Mouse (Mus musculus) midbrain, embryonic 13.5 days (tissue): ENCODE measurements around the gene Sytl3. TPM values are rescaled to one million over a fixed set of nuclear protein-coding genes. Genes with fewer than 3 reads are reported as not detected.

Source experiments
- ATAC-seq: fragments of 200-750 bp; cut with Nextera tagmentation; 2 replicates; pipeline ENCODE4 v1.8.0; 2017; ENCODE audit warnings: mild to moderate bottlenecking, moderate TSS enrichment, moderate library complexity
- H3K27ac ChIP-seq: fragments of 300-500 bp; sonication (generic); 2 replicates; pipeline ENCODE4 v1.5.1; 2015; ENCODE audit warnings: inconsistent platforms, mild to moderate bottlenecking, moderate library complexity
- H3K27me3 ChIP-seq: fragments of 300-500 bp; sonication (generic); 2 replicates; pipeline ENCODE4 v1.6.1; 2015; ENCODE audit warnings: mild to moderate bottlenecking, inconsistent platforms
- H3K36me3 ChIP-seq: fragments of 300-500 bp; sonication (generic); 2 replicates; pipeline ENCODE4 v1.6.1; 2015; ENCODE audit warnings: mild to moderate bottlenecking, inconsistent platforms
- H3K4me1 ChIP-seq: fragments of 300-500 bp; sonication (generic); replicated peaks from 2 replicates; pipeline ENCODE4 v1.6.1; 2015; ENCODE audit warnings: inconsistent platforms
- H3K4me2 ChIP-seq: fragments of 300-500 bp; sonication (generic); replicated peaks from 2 replicates; pipeline ENCODE4 v1.6.1; 2015; ENCODE audit warnings: moderate library complexity, mild to moderate bottlenecking, inconsistent platforms
- H3K4me3 ChIP-seq: fragments of 300-500 bp; sonication (generic); replicated peaks from 2 replicates; pipeline ENCODE4 v1.5.1; 2015; ENCODE audit warnings: mild to moderate bottlenecking, inconsistent platforms
- H3K9ac ChIP-seq: fragments of 300-500 bp; sonication (generic); replicated peaks from 2 replicates; pipeline ENCODE4 v1.6.1; 2015; ENCODE audit warnings: mild to moderate bottlenecking, inconsistent platforms
- H3K9me3 ChIP-seq: fragments of 300-500 bp; sonication (generic); 2 replicates; pipeline ENCODE4 v1.6.1; 2016; ENCODE audit warnings: mild to moderate bottlenecking, inconsistent platforms
- WGBS: fragments of 180-500 bp; shearing (Covaris S2); methylation state at CpG from one replicate; pipeline ENCODE4 v1.1.7; 2015; 5-methylcytosine and 5-hydroxymethylcytosine counted together
- polyA plus RNA-seq: library from polyadenylated mRNA; unstranded; fragments of >200 nt; fragmentation: Nextera tagmentation; extraction: Ambion mirVana; gene quantifications from 2 replicates; pipeline ENCODE4 v1.2.1, GENCODE M21; 2015

Gene Sytl3
- polyA plus RNA-seq, 1 experiment from 2014 or later: 0.35 TPM

GRCm38 (mm10) chr17:6743787-6744239 lies 84.9 kb downstream of the Sytl3 start:
- no peak overlapping the region for H3K4me3 ChIP-seq
- H3K4me1 ChIP-seq: peaks cover 72% of the 10 kb centered on the region
- no peak for ATAC-seq
- peaks cover 27% of the 10 kb centered on the region for H3K27me3 ChIP-seq
- no peak overlapping the region for H3K4me2 ChIP-seq
- H3K27ac ChIP-seq: no peak overlapping the region
- H3K9me3 ChIP-seq: no peaks in the 10 kb centered on the region
- H3K36me3 ChIP-seq: peaks cover 6% of the 10 kb centered on the region; the same call in 1 of the 2 replicates
- 89% methylated on average over 11 of the region's 11 CpGs for WGBS
- no peak overlapping the region for H3K9ac ChIP-seq

- H3K36me3 ChIP-seq: 0 out of 2 replicates have a peak, but pooled peaks cover under 1% of the 10 kb centered on the region
- H3K4me3 ChIP-seq: no peak overlapping the region
- H3K9ac ChIP-seq: no peak overlapping the region
- H3K4me1 ChIP-seq: peaks cover 72% of the 10 kb centered on the region
- H3K27ac ChIP-seq: no peak overlapping the region
- H3K9me3 ChIP-seq: no peaks in the 10 kb centered on the region
- peaks cover 25% of the 10 kb centered on the region for H3K27me3 ChIP-seq
- H3K4me2 ChIP-seq: no peak overlapping the region
- 48% methylated on average over 9 of the region's 9 CpGs for WGBS
- ATAC-seq: no peak
Measured at GRCm38 (mm10) chr17:6744366-6744765, 85.5 kb downstream of the Sytl3 start.

- Histone ChIP-seq H3K4me1 (peaks cover 72% of the 10 kb centered on the region), H3K27me3 (peaks cover 25% of the 10 kb centered on the region)
- 91% methylated on average over 14 of the region's 14 CpGs for WGBS
Measured at GRCm38 (mm10) chr17:6744871-6745270, 86.0 kb downstream of the Sytl3 start.

GRCm38 (mm10) chr17:6745503-6745902 lies 86.6 kb downstream of the Sytl3 start:
- H3K4me3 ChIP-seq: no peak overlapping the region
- ATAC-seq: peak; percentile 49; the same call in 1 of the 2 replicates
- peak overlapping the region; percentile 41 for H3K27ac ChIP-seq
- H3K36me3 ChIP-seq: no peaks in the 10 kb centered on the region
- H3K27me3 ChIP-seq: peaks cover 25% of the 10 kb centered on the region
- WGBS: 52% methylated on average over 5 of the region's 5 CpGs
- H3K4me2 ChIP-seq: peak overlapping the region; percentile 17; the same call in 1 of the 2 replicates
- no peaks in the 10 kb centered on the region for H3K9me3 ChIP-seq
- no peak overlapping the region for H3K9ac ChIP-seq
- peaks cover 66% of the 10 kb centered on the region for H3K4me1 ChIP-seq

More at GRCm38 (mm10) chr17:6744871-6745270, 86.0 kb downstream of the Sytl3 start:
- Histone ChIP-seq H3K9me3 (no peaks in the 10 kb centered on the region), H3K36me3 (no peaks in the 10 kb centered on the region), H3K9ac (no peak overlapping the region), H3K4me2 (no peak overlapping the region), H3K27ac (peak overlapping the region; percentile 41; the same call in 1 of the 2 replicates), H3K4me3 (no peak overlapping the region)
- ATAC-seq: no peak

GRCm38 (mm10) chr17:6745975-6746374 lies 87.1 kb downstream of the Sytl3 start:
- Histone ChIP-seq H3K27me3 (peaks cover 25% of the 10 kb centered on the region), H3K4me3 (no peak overlapping the region), H3K27ac (peak overlapping the region; percentile 41), H3K4me1 (peaks cover 61% of the 10 kb centered on the region), H3K36me3 (no peaks in the 10 kb centered on the region), H3K9me3 (no peaks in the 10 kb centered on the region), H3K4me2 (peak overlapping the region; percentile 17), H3K9ac (no peak overlapping the region)
- 9% methylated on average over 9 of the region's 9 CpGs for WGBS
- ATAC-seq: peak; percentile 85

GRCm38 (mm10) chr17:6746452-6747231 lies 87.7 kb downstream of the Sytl3 start:
- no peak for ATAC-seq
- Histone ChIP-seq H3K9ac (no peak overlapping the region), H3K27me3 (peaks cover 26% of the 10 kb centered on the region), H3K4me1 (peaks cover 54% of the 10 kb centered on the region), H3K4me2 (no peak overlapping the region), H3K9me3 (no peaks in the 10 kb centered on the region), H3K27ac (peak overlapping the region; percentile 41), H3K4me3 (no peak overlapping the region), H3K36me3 (no peaks in the 10 kb centered on the region)
- 66% methylated on average over 9 of the region's 9 CpGs for WGBS

GRCm38 (mm10) chr17:6747478-6747877 lies 88.6 kb downstream of the Sytl3 start:
- H3K27ac ChIP-seq: no peak overlapping the region
- WGBS: 27% methylated on average over 7 of the region's 7 CpGs
- H3K9ac ChIP-seq: no peak overlapping the region
- ATAC-seq: no peak
- H3K36me3 ChIP-seq: 0 out of 2 replicates have a peak, but pooled peaks cover 3% of the 10 kb centered on the region
- H3K4me3 ChIP-seq: no peak overlapping the region
- H3K4me2 ChIP-seq: no peak overlapping the region
- H3K9me3 ChIP-seq: no peaks in the 10 kb centered on the region
- peaks cover 53% of the 10 kb centered on the region for H3K4me1 ChIP-seq
- peaks cover 33% of the 10 kb centered on the region for H3K27me3 ChIP-seq

- WGBS: 94% methylated on average over 17 of the region's 17 CpGs
- no peak overlapping the region for H3K9ac ChIP-seq
- peaks cover 20% of the 10 kb centered on the region for H3K27me3 ChIP-seq
- no peak for ATAC-seq
- no peak overlapping the region for H3K4me3 ChIP-seq
- H3K4me2 ChIP-seq: no peak overlapping the region
- H3K27ac ChIP-seq: no peak overlapping the region
- 0 out of 2 replicates have a peak, but pooled peaks cover 3% of the 10 kb centered on the region for H3K36me3 ChIP-seq
- peaks cover 45% of the 10 kb centered on the region for H3K4me1 ChIP-seq
- H3K9me3 ChIP-seq: no peaks in the 10 kb centered on the region
Measured at GRCm38 (mm10) chr17:6748779-6749464, 90.0 kb downstream of the Sytl3 start.

GRCm38 (mm10) chr17:6751221-6751859 lies 92.4 kb downstream of the Sytl3 start:
- WGBS: 89% methylated on average over 11 of the region's 11 CpGs
- Histone ChIP-seq H3K4me2 (no peak overlapping the region), H3K36me3 (0 out of 2 replicates have a peak, but pooled peaks cover 3% of the 10 kb centered on the region), H3K27ac (no peak overlapping the region), H3K9me3 (no peaks in the 10 kb centered on the region), H3K27me3 (peaks cover 16% of the 10 kb centered on the region), H3K4me3 (no peak overlapping the region), H3K4me1 (peaks cover 25% of the 10 kb centered on the region), H3K9ac (no peak overlapping the region)
- ATAC-seq: no peak

- H3K27me3 ChIP-seq: peaks cover 17% of the 10 kb centered on the region
- no peak for ATAC-seq
- WGBS: 43% methylated on average over 7 of the region's 7 CpGs
- peaks cover 15% of the 10 kb centered on the region for H3K4me1 ChIP-seq
- H3K9me3 ChIP-seq: no peaks in the 10 kb centered on the region
- no peak overlapping the region for H3K9ac ChIP-seq
- H3K27ac ChIP-seq: no peak overlapping the region
- H3K36me3 ChIP-seq: 0 out of 2 replicates have a peak, but pooled peaks cover 3% of the 10 kb centered on the region
- H3K4me2 ChIP-seq: no peak overlapping the region
- no peak overlapping the region for H3K4me3 ChIP-seq
Measured at GRCm38 (mm10) chr17:6752375-6752774, 93.5 kb downstream of the Sytl3 start.

GRCm38 (mm10) chr17:6755176-6755575 lies 96.3 kb downstream of the Sytl3 start:
- H3K9me3 ChIP-seq: no peaks in the 10 kb centered on the region
- no peak overlapping the region for H3K27ac ChIP-seq
- 93% methylated on average over 9 of the region's 9 CpGs for WGBS
- H3K27me3 ChIP-seq: peaks cover 14% of the 10 kb centered on the region; the same call in 1 of the 2 replicates
- ATAC-seq: no peak
- no peak overlapping the region for H3K4me2 ChIP-seq
- H3K9ac ChIP-seq: no peak overlapping the region
- H3K4me3 ChIP-seq: no peak overlapping the region
- H3K4me1 ChIP-seq: peaks cover 21% of the 10 kb centered on the region
- 0 out of 2 replicates have a peak, but pooled peaks cover 6% of the 10 kb centered on the region for H3K36me3 ChIP-seq
